ENCODE assay signal across 9 mouse cellular contexts in genomic region chr5:112428944-112429343, GRCm38 (mm10). TPM values are rescaled to one million over a fixed set of nuclear protein-coding genes. Genes with fewer than 3 reads are reported as not detected.
A peak's percentile ranks its signal among the peaks of the same experiment; 100 is the strongest.
DNase-seq lines count a peak whose midpoint lies in the region; ATAC-seq lines count a peak whose summit lies in the region.
"Had no signal": no experiment of that assay in that cellular context is flagged by ENCODE, and none has a peak within 500 bp of the region (broad histone marks: within the 10 kb centered on the region; RNA-seq: fewer than 3 reads in every experiment).

No protein-coding gene starts in this region.

- H3K4me2 ChIP-seq in forebrain, embryonic 15.5 days (replicated peaks), result peak overlapping the region; percentile 26
- peak overlapping the region; percentile 27; the same call in 1 of the 2 replicates for H3K4me2 ChIP-seq in limb, embryonic 15.5 days
- H3K4me2 ChIP-seq: embryonic facial prominence, embryonic 12.5 days had no signal

- ATAC-seq in forebrain, embryonic 15.5 days (replicated peaks), result peak; percentile 30; the same call in 1 of the 2 replicates
- no peak for ATAC-seq in limb, embryonic 15.5 days (ENCODE audit: insufficient number of reproducible peaks, low FRiP score, low TSS enrichment, low read depth)

- no peaks in the 10 kb centered on the region for H3K9me3 ChIP-seq in forebrain, embryonic 15.5 days
- no peaks in the 10 kb centered on the region for H3K9me3 ChIP-seq in limb, embryonic 15.5 days
- H3K9me3 ChIP-seq: embryonic facial prominence, embryonic 12.5 days had no signal

- H3K27me3 ChIP-seq in forebrain, embryonic 15.5 days, result peaks cover 8% of the 10 kb centered on the region
- peaks cover 39% of the 10 kb centered on the region for H3K27me3 ChIP-seq in limb, embryonic 15.5 days

- peak; percentile 17 for DNase-seq in ovary, postnatal 10 days (ENCODE audit: low spot score)
- DNase-seq in ovary, adult 18-20 months (ENCODE audit: low spot score), result no peak
- DNase-seq in c-Kit-positive CD71-positive TER-119-negative erythroid progenitor cells, embryonic 14.5 days (ENCODE audit: low read depth), result peak; percentile 30
- DNase-seq in kidney, adult 8-10 months, result peak; percentile 11 to 48
- DNase-seq in neural tube, embryonic 10.5 days (ENCODE audit: extremely low spot score, low spot score), result peak; percentile 74
- peak; percentile 81 for DNase-seq in testis, postnatal 10 days (ENCODE audit: low spot score)

- H3K9ac ChIP-seq in forebrain, embryonic 15.5 days (replicated peaks), result no peak overlapping the region
- H3K9ac ChIP-seq in limb, embryonic 15.5 days, result no peak overlapping the region
- H3K9ac ChIP-seq: embryonic facial prominence, embryonic 12.5 days had no signal

- H3K4me1 ChIP-seq in forebrain, embryonic 15.5 days, result peaks cover 13% of the 10 kb centered on the region
- peaks cover 13% of the 10 kb centered on the region for H3K4me1 ChIP-seq in limb, embryonic 15.5 days

- 13% methylated on average over 19 of the region's 19 CpGs for WGBS in forebrain, embryonic 15.5 days
- WGBS in limb, embryonic 15.5 days, result 13% methylated on average over 19 of the region's 19 CpGs

- no peak overlapping the region for H3K27ac ChIP-seq in forebrain, embryonic 15.5 days (replicated peaks)
- H3K27ac ChIP-seq in limb, embryonic 15.5 days, result no peak overlapping the region
- H3K27ac ChIP-seq: embryonic facial prominence, embryonic 12.5 days had no signal

- 0 out of 2 replicates have a peak overlapping the region, but pooled peaks have one; percentile 2 for H3K4me3 ChIP-seq in forebrain, embryonic 15.5 days
- H3K4me3 ChIP-seq in limb, embryonic 15.5 days, result no peak overlapping the region
- H3K4me3 ChIP-seq: embryonic facial prominence, embryonic 12.5 days had no signal

- H3K36me3 ChIP-seq in forebrain, embryonic 15.5 days, result no peaks in the 10 kb centered on the region
- no peaks in the 10 kb centered on the region for H3K36me3 ChIP-seq in limb, embryonic 15.5 days
- H3K36me3 ChIP-seq: embryonic facial prominence, embryonic 12.5 days had no signal

RNA-seq across cellular contexts. Expression of gene Gm6588, which starts 20.3 kb away (rescaled TPM):
- 0.84 and 1.0 TPM in 2 replicates for polyA plus RNA-seq in forebrain, embryonic 15.5 days (2015; fragmentation: Nextera tagmentation; extraction: Ambion mirVana)
- polyA plus RNA-seq in limb, embryonic 15.5 days (2015; fragmentation: Nextera tagmentation; extraction: Ambion mirVana), result 0.08 TPM in 1 of 2 replicates, not detected in the other
- polyA plus RNA-seq: embryonic facial prominence, embryonic 12.5 days had no signal

RNA-seq across cellular contexts. Expression of gene Asphd2, which starts 34.3 kb away (rescaled TPM):
- 81.7 and 91.9 TPM in 2 replicates for polyA plus RNA-seq in forebrain, embryonic 15.5 days (2015; fragmentation: Nextera tagmentation; extraction: Ambion mirVana)
- 13.0 and 18.5 TPM in 2 replicates for polyA plus RNA-seq in limb, embryonic 15.5 days (2015; fragmentation: Nextera tagmentation; extraction: Ambion mirVana)
